Mouse (Mus musculus): Measurements from ENCODE around the gene Dennd5a. TPM values are rescaled to one million over a fixed set of nuclear protein-coding genes. Genes with fewer than 3 reads are reported as not detected.

Gene Dennd5a
- polyA plus RNA-seq, 1 experiment from 2014 or later: 9.4 TPM

DNA sequence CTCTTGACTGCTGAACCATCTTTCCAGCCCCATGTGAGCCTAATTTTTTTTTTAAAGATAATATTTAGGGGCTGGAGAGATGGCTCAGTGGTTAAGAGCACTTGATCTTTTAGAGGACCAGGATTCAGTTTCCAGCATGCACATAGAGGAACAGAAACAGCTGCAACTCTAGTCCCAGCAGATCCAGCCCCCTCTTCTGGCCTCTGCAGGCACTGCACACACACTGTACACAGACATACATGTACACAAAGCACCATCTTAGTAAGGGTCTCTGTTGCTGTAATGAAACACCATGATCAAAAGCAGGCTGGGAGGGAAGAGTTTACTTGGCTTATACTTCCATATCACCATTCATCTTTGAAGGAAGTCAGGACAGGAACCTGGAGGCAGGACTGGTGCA is 5.4 kb upstream of the Dennd5a start:
- DNase-seq (ENCODE audit: low spot score): no peak

DNA sequence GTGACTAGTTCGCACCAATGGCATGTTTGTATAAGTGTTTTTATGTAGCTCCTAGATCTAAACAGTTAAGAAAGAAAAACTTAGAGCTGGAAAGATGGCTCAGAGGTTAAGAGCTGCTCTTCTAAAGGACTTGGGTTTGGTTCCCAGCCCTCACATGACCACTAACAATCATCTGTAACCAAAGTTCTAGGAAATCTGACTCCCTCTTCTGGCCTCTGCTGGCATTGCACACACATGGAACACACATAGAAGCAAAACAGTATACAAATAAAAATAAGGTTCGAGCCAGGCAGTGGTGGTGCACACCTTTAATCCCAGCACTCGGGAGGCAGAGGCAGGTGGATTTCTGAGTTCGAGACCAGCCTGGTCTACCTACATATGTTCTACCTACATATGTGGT is 3.4 kb upstream of the Dennd5a start:
- no peak for DNase-seq (ENCODE audit: low spot score)

DNA sequence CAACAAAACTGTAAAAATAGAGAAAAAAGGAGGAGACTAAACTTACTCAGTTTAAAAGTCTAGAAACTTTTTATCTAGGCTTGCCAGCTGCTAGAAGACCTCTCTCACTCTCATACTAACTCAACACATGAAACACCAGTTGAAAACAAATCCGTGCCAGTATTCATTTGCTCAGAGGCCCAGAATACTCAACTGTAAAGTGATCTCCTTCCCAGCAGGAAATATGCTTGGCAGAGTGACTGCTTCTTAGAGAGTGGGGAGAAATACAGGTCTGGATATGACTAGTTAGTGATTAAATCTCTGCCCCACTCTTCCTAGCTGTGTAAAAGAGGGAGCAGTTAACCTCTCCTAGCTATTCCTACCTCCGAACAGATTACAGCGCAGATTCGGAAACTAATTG is 2.3 kb upstream of the Dennd5a start:
- no peak for DNase-seq (ENCODE audit: low spot score)

DNA sequence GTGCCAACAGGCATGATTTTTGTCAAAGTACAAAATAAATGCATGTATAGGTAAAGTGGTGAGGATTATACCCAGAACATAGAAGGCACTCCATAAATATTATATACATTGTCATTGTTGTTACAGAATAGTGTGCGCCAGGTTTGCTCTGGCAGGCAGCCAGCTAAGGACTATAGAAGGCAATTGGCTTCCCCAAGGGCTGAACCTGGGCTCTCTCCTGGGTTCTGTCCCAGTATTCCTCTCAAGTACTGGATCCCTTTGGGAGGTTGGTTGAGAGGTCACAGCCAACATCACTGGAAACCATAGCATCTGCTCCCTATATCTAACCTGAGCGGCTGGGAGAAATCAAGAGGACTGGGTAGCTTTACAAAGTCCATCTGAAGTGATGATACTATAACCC is 1.3 kb upstream of the Dennd5a start:
- DNase-seq (ENCODE audit: low spot score): no peak

DNA sequence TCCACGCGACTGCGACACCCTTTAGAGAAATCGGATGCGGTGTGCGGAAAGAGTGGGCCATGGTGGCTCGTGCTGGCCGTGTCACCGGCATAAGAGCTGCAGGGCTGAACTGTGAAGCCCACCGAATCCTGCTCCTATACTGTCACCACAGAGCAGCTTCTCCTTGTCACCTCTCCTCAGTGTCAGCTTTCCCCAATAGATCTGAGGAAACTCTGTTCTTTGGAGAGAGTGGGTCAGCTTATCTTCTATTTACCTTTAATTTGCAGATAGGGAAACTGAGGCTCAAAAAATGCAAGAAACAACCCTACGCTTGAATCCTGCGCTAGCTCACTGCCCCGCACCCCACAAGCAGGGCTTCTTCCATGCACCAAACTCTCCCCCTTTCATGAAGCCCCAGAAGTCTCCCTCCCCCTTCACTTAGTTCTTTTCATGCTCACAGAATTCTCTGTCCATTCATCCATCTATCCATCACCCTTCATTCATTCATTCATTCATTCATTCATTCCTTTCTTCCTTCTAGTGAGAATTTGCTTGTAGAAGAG is 414 bp upstream of the Dennd5a start:
- DNase-seq (ENCODE audit: low spot score): no peak

DNA sequence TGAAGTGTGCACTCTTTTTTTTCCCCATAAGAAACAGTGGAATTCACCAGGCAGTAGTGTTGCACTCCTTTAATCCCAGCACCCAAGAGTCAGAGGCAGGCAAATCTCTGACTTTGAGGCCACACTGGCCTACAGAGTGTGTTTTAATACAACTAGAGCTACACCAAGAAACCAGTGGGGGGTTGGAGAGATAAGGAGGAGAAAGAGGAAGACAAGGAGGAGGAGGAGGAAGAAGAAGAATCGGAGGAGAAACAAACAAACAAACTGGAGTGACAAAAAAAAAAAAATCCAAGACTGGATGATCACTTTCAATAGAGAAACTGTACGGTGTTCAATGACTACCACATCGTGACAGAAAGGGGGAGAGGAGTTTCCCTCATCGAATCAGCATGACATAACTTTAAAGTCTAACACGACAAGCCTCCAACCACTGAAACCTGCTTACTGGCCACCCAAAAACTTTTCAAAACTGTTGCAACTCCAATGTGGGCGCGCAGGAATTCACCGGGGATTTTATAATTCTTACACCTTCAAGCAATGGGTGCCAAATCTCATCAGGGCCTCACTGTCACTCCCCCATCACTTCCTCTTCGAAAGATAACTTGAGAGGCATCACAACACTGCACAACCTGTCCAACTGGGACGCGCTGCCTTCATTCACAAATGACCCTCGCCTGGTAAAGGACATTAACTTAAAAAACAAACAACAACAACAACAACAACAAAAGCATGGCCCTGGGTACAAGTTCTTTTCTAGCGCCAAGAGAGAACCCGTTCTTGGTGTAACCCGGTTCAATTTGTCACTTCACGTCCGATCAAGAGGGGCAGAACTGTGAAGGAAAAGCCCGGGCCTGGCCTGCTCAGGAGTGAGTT is 1.2 kb downstream of the Dennd5a start:
- peak; percentile 24 for DNase-seq (ENCODE audit: low spot score)

DNA sequence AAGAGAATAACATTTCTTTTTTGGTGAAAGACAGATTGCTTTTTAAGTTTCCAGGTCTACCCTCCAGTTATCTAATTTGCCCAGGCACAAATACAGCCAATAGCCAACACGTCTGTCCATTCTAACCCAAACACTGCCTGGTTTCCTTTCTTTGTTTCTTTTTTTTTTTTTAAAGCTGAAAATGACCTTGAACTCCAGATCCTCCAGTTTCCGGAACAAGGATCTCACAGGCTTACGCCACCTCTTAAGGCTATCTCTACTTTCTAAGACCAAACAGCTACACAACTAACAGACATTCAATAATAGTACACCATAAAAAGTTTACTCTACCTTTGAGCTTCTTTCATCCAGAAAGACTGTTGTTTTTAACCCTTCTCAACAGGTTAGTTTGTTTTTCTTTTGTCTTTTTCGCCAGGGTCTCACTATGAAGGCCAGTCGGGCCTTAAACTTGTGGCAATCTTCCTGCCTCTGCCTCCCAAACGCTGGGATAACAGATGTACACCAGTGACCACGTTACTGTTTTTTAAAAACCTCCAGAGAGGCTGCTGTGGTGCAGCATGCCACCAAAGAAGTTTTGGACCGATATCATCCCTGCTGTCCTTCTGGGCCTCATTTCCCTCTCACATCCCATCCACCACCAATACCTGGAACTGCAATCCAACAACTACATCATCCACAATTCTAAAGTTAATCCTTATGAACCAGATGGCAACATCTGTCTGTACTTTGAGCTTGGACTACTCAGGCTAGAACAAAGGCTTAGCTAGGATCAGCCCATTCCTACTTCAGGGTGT is 2.1 kb downstream of the Dennd5a start:
- DNase-seq (ENCODE audit: low spot score): no peak

DNA sequence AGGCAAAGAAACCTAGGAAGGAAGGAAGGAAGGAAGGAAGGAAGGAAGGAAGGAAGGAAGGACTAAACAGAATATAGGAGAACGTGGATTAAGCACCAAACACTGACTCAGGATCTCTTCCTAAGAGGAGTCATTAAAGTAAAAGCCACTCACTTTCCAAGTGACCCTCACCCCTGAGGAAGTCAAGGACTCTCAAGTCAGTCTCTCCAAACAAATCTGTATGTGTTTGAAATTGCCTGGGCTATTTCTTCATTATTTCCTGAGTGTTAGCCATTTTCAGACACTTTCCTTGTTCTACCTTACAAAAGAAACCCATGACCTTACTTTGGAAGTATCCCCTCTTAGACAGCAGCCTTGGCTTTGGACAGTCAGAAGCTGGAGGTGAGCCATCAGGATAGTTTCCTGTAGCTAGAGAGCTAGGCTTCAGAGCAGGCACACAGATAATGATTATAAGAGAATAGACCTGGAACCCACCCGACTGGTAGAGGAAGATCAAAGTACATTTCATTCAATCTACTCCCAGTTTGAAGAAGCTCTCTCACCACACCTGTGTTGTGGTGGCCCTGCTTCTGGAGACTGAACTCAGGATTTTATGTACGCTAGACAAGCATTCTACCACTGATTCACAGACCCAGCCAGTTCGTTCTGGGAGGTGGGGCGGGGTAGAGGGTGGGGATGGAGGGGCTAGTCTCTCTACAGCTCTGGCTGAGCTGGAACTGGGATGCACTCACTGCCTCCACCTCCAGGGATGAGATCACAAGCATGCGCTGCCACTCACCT is 5.5 kb downstream of the Dennd5a start:
- no peak for DNase-seq (ENCODE audit: low spot score)

DNA sequence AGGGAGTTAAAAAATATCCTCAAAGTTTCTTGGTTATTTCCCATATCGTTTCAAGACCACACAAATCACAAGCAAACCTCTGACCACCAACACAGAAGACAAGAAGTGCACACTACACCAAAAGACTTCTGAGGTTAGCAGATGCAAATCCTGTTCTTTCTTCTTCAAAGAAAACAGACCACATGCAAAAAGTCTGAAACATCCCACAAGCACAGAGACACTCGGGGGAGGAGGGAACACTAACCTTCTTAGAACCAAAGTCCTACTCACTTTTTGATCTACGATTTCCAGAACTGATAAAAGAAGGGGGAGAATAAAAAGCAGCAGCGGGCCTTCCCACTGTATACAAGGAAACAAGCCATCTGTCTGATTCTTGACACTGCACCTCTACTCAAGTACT is 9.0 kb downstream of the Dennd5a start:
- DNase-seq (ENCODE audit: low spot score): peak; percentile 58

DNA sequence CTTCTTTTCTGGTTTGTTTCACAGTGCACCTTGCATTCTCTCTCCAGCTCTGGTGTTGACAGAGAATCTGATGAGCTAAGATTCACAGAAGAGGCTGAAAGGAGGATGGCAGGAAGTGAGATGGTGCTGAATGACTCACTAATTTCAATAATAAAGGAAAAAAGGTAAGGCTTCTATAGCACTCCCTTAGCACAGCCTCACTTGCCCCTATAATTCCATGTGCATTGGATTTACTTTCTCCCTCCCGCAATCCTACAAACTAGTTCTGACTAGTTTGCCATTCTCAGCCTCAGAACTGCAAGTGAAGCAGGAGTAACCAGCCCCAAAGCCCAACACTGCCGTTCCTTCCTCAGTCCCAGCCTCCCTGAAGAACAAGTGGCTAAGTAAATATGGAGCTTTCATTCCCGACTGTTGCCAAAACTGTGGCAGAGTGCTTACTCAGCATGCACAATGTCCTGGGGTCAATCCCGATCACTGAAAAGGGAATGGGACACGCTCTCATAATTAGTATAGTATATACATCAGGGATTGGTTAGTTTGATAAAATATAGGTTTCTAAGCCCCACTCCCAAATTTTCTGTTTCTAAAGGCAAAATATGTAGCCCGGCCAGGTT is 15.7 kb downstream of the Dennd5a start:
- no peak for DNase-seq (ENCODE audit: low spot score)

DNA sequence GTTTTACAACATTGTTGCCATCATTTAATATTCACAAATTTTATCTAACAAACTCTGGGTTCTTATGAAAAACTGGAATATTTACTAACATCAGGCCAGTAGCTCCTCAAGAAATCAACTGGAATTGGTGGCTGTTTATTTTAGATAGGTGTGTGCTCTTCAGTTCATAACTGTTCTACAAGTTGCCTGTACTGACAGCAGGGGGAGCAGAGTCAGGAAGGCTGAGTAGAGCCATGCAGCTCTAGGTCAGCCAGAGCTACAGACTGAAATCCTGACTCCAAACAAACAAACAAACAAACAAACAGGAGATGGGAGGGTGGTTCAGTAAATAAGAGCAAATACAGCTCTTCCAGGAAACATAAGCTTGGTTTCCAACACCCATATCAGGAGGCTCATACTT is 30.6 kb downstream of the Dennd5a start:
- no peak for DNase-seq (ENCODE audit: low spot score)

DNA sequence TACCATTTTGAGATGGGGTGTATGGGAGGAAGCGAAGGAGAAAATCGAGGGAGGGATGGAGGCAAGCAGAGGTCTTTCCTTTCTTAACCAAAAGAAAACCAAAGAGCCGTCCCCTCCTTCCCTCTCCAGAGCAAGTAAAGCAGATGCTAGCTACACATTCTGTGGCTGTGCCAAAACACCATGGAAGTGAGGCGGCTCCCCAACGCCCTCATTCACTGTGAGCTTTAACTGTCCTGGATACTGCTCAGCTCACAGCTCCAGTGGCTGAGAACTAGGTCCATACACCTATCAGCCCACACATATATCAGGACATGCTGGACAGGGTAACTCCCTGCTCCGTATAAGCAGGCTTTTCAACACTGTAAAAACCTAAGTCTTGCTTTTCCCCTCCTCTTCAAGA is 31.9 kb downstream of the Dennd5a start:
- DNase-seq (ENCODE audit: low spot score): no peak

DNA sequence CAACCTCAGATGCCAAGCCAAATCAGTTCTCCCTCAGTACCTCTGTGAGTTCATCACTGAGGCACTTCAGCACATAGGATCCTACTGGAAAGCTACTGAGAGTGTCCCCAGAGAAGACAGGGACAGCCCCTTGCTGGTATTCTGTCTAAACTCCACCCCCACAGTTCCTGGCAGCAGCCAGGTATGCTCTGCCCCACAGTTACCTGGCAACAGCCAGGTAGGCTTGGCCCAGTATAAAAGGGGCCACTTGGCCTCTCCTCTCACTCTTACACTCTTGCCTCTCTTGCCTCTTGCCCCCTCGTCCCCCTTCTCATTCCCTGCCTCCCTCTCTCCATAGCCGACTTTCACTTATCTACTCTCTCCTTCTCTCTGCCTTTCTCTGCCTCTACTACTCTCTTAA is 35.3 kb downstream of the Dennd5a start:
- DNase-seq (ENCODE audit: low spot score): no peak

DNA sequence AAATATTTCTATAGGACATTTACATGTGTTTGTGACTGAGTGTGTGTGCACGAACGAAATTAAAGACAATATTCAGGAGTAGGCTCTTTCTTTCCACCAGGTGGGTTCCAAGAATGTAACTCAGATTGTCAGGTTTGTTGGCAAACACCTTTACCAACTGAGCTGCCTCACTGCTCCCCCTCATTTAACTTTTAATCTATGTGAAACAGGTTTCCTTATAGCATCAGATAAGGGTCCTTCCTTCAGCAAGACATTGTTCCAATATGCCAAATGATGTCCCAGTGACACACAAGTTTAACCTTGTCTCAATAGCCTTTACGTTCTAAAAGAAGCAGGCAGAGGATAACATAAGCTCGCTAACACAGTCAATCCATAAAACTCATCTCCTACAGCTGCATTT is 37.4 kb downstream of the Dennd5a start:
- DNase-seq (ENCODE audit: low spot score): no peak

DNA sequence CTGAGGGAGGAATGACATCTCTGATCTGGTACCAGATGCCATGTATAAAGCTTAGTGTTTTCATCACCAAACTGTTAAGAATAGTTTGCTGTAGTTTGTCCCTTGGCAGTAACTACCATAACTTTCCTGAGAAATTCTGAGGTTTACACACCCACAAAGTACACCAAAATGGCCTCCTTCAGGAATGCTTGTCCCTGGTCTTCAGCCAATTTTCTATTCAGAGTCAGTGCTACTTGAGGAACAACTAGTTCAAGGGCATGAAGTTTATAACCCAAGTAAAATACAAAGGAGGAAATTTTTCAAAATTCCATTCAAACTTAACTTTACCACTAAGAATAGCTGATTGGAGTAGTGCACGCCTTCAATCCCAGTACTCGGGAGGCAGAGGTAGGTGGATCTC is 54.1 kb downstream of the Dennd5a start:
- no peak for DNase-seq (ENCODE audit: low spot score)

DNA sequence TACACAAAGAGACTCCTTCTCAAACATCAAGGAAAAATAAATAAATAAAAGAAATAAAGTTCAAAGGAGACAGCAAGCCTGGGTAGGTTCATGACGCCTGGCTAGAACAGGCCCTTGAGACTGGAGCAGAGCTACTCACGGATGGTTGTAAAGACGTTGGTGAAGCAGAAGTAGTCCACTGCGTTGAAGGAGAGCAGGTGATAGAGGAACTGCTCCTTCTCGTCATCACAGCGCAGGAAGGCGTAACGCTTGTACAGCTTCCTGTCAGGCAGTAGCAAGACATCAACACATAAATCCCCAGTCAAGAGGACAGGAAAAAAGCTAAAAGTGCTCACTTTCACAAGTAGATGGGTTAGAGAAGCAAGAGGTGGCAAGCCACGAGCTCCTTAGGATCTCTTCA is 59.3 kb downstream of the Dennd5a start:
- DNase-seq (ENCODE audit: low spot score): no peak

DNA sequence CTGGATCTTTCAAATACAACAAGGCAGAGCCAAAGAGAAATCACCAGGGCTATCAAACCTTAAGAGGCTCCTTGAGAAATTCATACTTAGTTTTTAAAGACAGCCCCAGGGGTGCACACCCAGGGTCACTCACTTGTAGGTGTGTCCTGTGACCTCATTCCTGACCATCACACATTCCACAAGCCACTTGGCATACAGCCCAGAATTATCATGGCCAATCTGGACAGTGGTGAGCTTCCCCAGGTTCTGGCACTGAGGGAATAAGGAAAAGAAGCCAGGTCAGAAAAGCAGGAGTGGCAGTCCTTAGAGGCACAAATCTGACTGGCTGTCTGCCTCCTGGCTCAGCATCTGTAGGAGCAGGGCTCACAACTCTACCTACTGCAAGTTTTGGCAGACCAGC is 61.4 kb downstream of the Dennd5a start:
- DNase-seq (ENCODE audit: low spot score): no peak

DNA sequence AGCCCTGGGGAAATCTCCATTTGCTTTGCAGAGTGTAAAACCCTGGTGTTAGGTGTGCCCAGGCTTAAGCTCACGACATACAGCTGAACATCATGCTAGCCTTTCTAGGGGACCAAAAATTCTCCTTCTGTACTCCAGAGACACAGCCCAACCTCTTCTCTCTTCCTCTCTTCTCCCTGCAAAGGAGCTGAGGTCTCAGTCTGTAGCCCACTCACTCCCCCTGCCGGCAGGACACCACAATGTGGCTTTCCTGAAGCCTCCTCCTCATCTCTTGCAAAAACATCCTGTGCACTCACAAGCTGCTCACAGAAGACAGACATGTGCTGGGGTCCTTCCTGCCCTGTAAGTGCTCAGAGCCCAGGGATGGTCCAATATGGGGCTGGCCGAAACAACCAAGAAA is 67.7 kb downstream of the Dennd5a start:
- DNase-seq (ENCODE audit: low spot score): peak; percentile 66

DNA sequence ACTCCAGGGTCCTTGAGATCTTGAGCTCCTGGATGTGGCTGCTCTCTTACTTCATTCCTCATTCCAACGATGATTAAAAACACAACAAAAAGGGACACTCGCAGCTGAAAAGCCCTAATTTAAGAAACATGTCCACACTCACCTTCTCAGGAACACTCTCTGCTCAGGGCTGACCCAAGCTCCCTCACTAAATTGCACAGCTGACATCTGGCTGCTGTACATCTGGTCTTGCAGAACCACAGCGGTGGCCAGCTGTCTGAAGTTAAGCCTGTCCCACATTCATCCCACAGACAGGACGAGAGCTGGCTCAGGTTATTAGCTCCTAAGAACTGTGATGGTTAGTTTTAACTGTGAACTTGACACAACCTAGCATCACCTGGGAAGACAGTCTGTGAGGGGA is 68.5 kb downstream of the Dennd5a start:
- DNase-seq (ENCODE audit: low spot score): no peak

DNA sequence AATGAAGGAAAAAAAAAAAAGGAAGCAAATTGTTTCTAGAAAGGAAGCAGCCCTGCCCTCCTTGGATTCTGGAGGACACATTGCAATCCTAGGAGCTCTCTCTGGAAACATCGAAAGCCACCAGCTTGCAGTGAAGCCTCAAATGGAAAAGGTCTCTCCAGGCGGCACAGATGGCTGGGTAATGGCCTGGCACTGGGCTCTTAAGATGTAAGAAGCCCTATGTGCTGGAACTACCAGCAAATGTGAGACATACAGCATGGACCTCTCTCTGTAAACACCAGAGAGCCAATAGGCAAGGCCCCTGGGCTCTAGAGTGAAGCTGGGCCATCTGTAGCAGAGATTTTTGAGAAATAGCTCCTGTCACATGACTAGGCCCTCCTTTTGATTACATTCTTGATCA is 70.0 kb downstream of the Dennd5a start:
- no peak for DNase-seq (ENCODE audit: low spot score)

DNA sequence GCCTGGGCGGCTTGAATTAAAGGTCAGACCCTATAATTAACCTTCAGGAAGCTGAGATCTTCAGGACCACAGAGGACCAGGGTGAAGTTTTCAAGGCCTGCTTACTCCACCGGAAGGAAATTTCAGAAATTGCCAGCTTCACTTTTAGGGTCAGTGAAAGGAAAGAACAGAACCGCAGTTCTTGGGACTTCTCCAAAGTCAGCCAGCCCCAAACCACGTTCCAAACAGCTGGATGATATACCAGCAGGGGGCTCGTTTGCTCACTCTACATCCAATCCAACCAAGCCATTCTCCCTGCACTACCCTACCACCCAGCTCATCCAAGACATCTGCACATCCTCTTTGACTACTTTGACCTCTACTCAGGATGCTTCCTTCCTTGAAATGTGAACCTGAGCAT is 71.0 kb downstream of the Dennd5a start:
- DNase-seq (ENCODE audit: low spot score): no peak
